Mouse (Mus musculus) liver, embryonic 15.5 days (tissue): Measurements from ENCODE around the gene Ren1. TPM values are rescaled to one million over a fixed set of nuclear protein-coding genes. Genes with fewer than 3 reads are reported as not detected.

Experiments
- polyA plus RNA-seq: library from polyadenylated mRNA; unstranded; fragments of >200 nt; fragmentation: Nextera tagmentation; extraction: Ambion mirVana; gene quantifications from 2 replicates; pipeline ENCODE4 v1.2.1, GENCODE M21; 2015

The Ren1 gene
- polyA plus RNA-seq, 1 experiment from 2014 or later: 0.66 TPM

Other genes starting within 250 kb of the Ren1 start
- gene Ppp1r15b, start 219.4 kb upstream of the Ren1 start, polyA plus RNA-seq: 39.1 and 45.5 TPM in 2 replicates
- 2.2 and 2.5 TPM in 2 replicates for gene Plekha6, start 186.3 kb upstream of the Ren1 start, polyA plus RNA-seq
- gene Golt1a, start 40.7 kb upstream of the Ren1 start, polyA plus RNA-seq: 8.3 and 10.2 TPM in 2 replicates
- not detected in 2 replicates for gene Kiss1, start 28.6 kb upstream of the Ren1 start, polyA plus RNA-seq
- 11.3 and 14.2 TPM in 2 replicates for gene Etnk2, start 13.1 kb downstream of the Ren1 start, polyA plus RNA-seq
- gene Sox13, start 73.9 kb downstream of the Ren1 start, polyA plus RNA-seq: 1.6 and 1.9 TPM in 2 replicates